In genomic region chr4:155068357-155068972, GRCm38 (mm10) we compare ENCODE assay signal across 9 mouse cellular contexts. TPM values are rescaled to one million over a fixed set of nuclear protein-coding genes. Genes with fewer than 3 reads are reported as not detected.
DNase-seq lines count a peak whose midpoint lies in the region; ATAC-seq and TF ChIP-seq lines count a peak whose summit lies in the region.
"Had no signal": no experiment of that assay in that cellular context is flagged by ENCODE, and none has a peak within 500 bp of the region (broad histone marks: within the 10 kb centered on the region; RNA-seq: fewer than 3 reads in every experiment).

No protein-coding gene starts in this region.

- peak overlapping the region; percentile 78 for H3K4me2 ChIP-seq in heart, embryonic 12.5 days
- H3K4me2 ChIP-seq in midbrain, postnatal 0 days (ENCODE audit: low read depth, low read length, poor library complexity, severe bottlenecking): no peak overlapping the region
- H3K4me2 ChIP-seq in hindbrain, embryonic 16.5 days (ENCODE audit: low read length): no peak overlapping the region
- H3K4me2 ChIP-seq in myocyte (ENCODE audit: low read depth): no peak overlapping the region

- peaks cover 5% of the 10 kb centered on the region for H3K79me2 ChIP-seq in myocyte (ENCODE audit: control insufficient read depth, insufficient read depth)

- H3K36me3 ChIP-seq in heart, embryonic 12.5 days: peaks cover 52% of the 10 kb centered on the region
- peaks cover 54% of the 10 kb centered on the region for H3K36me3 ChIP-seq in midbrain, embryonic 10.5 days
- peaks cover 41% of the 10 kb centered on the region for H3K36me3 ChIP-seq in midbrain, postnatal 0 days (ENCODE audit: insufficient read depth, low read length)
- peaks cover 31% of the 10 kb centered on the region for H3K36me3 ChIP-seq in hindbrain, embryonic 16.5 days (ENCODE audit: control insufficient read depth, insufficient read depth, low read length)
- peaks cover 13% of the 10 kb centered on the region for H3K36me3 ChIP-seq in myocyte (ENCODE audit: control insufficient read depth, insufficient read depth)
- H3K36me3 ChIP-seq in kidney, adult 2 months (ENCODE audit: control insufficient read depth, insufficient read depth, low read length): no peaks in the 10 kb centered on the region; the same call in 1 of the 2 replicates

- DNase-seq in heart, postnatal 36 days: no peak
- DNase-seq in midbrain, embryonic 10.5 days (ENCODE audit: low spot score): no peak
- DNase-seq in midbrain, postnatal 0 days (ENCODE audit: low spot score): no peak
- DNase-seq in left cerebral cortex, postnatal 4 days: no peak
- DNase-seq in kidney, adult 2 months: no peak

- H3K27ac ChIP-seq in heart, embryonic 12.5 days (ENCODE audit: poor library complexity, severe bottlenecking): no peak overlapping the region
- H3K27ac ChIP-seq in midbrain, embryonic 10.5 days (replicated peaks): no peak overlapping the region
- H3K27ac ChIP-seq in midbrain, postnatal 0 days (ENCODE audit: low read depth, low read length): no peak overlapping the region
- no peak overlapping the region for H3K27ac ChIP-seq in hindbrain, embryonic 16.5 days (ENCODE audit: low read depth, low read length)
- no peak overlapping the region for H3K27ac ChIP-seq in kidney, adult 2 months (ENCODE audit: insufficient read depth, low read depth, low read length)

- no peak for ATAC-seq in heart, embryonic 12.5 days (ENCODE audit: insufficient number of reproducible peaks, low FRiP score)
- ATAC-seq in midbrain, postnatal 0 days (ENCODE audit: low FRiP score): no peak
- no peak for ATAC-seq in hindbrain, embryonic 16.5 days
- ATAC-seq: midbrain, embryonic 16.5 days had no signal

- H3K4me1 ChIP-seq in heart, embryonic 12.5 days (replicated peaks): peaks cover 16% of the 10 kb centered on the region
- H3K4me1 ChIP-seq in midbrain, embryonic 10.5 days: peaks cover 33% of the 10 kb centered on the region
- peaks cover 9% of the 10 kb centered on the region for H3K4me1 ChIP-seq in midbrain, postnatal 0 days (ENCODE audit: insufficient read depth, low read length)
- H3K4me1 ChIP-seq in hindbrain, embryonic 16.5 days (ENCODE audit: control insufficient read depth, insufficient read depth, low read depth, low read length): peaks cover 14% of the 10 kb centered on the region
- H3K4me1 ChIP-seq in kidney, adult 2 months (ENCODE audit: control insufficient read depth, insufficient read depth, low read length): peaks cover 32% of the 10 kb centered on the region

- no peak overlapping the region for H3K4me3 ChIP-seq in heart, embryonic 12.5 days
- H3K4me3 ChIP-seq in midbrain, embryonic 10.5 days: peak overlapping the region; percentile 82
- no peak overlapping the region for H3K4me3 ChIP-seq in midbrain, postnatal 0 days (ENCODE audit: low read depth, low read length)
- H3K4me3 ChIP-seq in hindbrain, embryonic 16.5 days (ENCODE audit: low read length): no peak overlapping the region
- no peak overlapping the region for H3K4me3 ChIP-seq in myocyte
- H3K4me3 ChIP-seq in kidney, adult 2 months (ENCODE audit: insufficient read depth, low read depth, low read length): no peak overlapping the region

- TF ChIP-seq CTCF in midbrain, postnatal 0 days (IDR thresholded peaks at IDR 0.05): no peak
- no peak for TF ChIP-seq CTCF in kidney, adult 2 months (conservative IDR thresholded peaks at IDR 0.05; ENCODE audit: insufficient read depth, insufficient read length, low read depth, low read length)

- no peaks in the 10 kb centered on the region for H3K9me3 ChIP-seq in heart, embryonic 12.5 days (replicated peaks)
- H3K9me3 ChIP-seq in midbrain, embryonic 10.5 days (replicated peaks): no peaks in the 10 kb centered on the region
- H3K9me3 ChIP-seq in midbrain, postnatal 0 days (ENCODE audit: low read length): no peaks in the 10 kb centered on the region
- H3K9me3 ChIP-seq in hindbrain, embryonic 16.5 days (ENCODE audit: control insufficient read depth, low read length): no peaks in the 10 kb centered on the region

- H3K27me3 ChIP-seq in heart, embryonic 12.5 days (replicated peaks): no peaks in the 10 kb centered on the region
- H3K27me3 ChIP-seq in midbrain, embryonic 10.5 days (ENCODE audit: low read depth, poor library complexity, severe bottlenecking): no peaks in the 10 kb centered on the region
- H3K27me3 ChIP-seq in midbrain, postnatal 0 days (ENCODE audit: insufficient read depth, low read length): no peaks in the 10 kb centered on the region
- H3K27me3 ChIP-seq in hindbrain, embryonic 16.5 days (replicated peaks; ENCODE audit: control insufficient read depth, insufficient read depth, low read length): no peaks in the 10 kb centered on the region
- peaks cover 10% of the 10 kb centered on the region for H3K27me3 ChIP-seq in myocyte (ENCODE audit: control insufficient read depth, insufficient read depth, insufficient read length)
- H3K27me3 ChIP-seq in kidney, adult 2 months (replicated peaks; ENCODE audit: control insufficient read depth, insufficient read depth, low read length): no peaks in the 10 kb centered on the region

- peak overlapping the region; percentile 84; the same call in 1 of the 2 replicates for H3K9ac ChIP-seq in heart, embryonic 12.5 days
- no peak overlapping the region for H3K9ac ChIP-seq in midbrain, postnatal 0 days (replicated peaks; ENCODE audit: low read length, poor library complexity, severe bottlenecking)
- peak overlapping the region; percentile 24; the same call in 1 of the 2 replicates for H3K9ac ChIP-seq in hindbrain, embryonic 16.5 days (ENCODE audit: low read depth, low read length)

- 91% methylated on average over 20 of the region's 20 CpGs for WGBS in heart, embryonic 12.5 days
- WGBS in midbrain, embryonic 10.5 days: 95% methylated on average over 20 of the region's 20 CpGs
- whole genome bisulfite sequencing in midbrain, postnatal 0 days: 91% methylated on average over 20 of the region's 20 CpGs
- 95% methylated on average over 20 of the region's 20 CpGs for WGBS in hindbrain, embryonic 16.5 days
- 91% methylated on average over 20 of the region's 20 CpGs for WGBS in kidney, adult 2 months

- TF ChIP-seq POLR2A in myocyte (IDR thresholded peaks at IDR 0.05; ENCODE audit: insufficient read length, low read depth): peak; percentile 10
- TF ChIP-seq POLR2A in kidney, adult 2 months (IDR thresholded peaks at IDR 0.05; ENCODE audit: low read depth, low read length): no peak

- H3ac ChIP-seq in myocyte (ENCODE audit: control insufficient read depth, insufficient read length): no peak overlapping the region

- intact Hi-C loops in heart, postnatal 36 days (cut with DNase I): loop anchor here (5.0 kb wide), 1 partner anchor 106 kb away; the partner anchor contains the start of genes Hes5 and Pank4
- intact Hi-C loops in left cerebral cortex, postnatal 4 days (cut with DNase I): loop anchor here (5.0 kb wide), 1 partner anchor 86 kb away; no protein-coding TSS in a partner anchor

TF ChIP-seq in myocyte, 11 proteins besides CTCF, POLR2A, EP300 and RAD21 (continues in another document):
- peak; percentile 83 for TF ChIP-seq POLR2AphosphoS2 (IDR thresholded peaks at IDR 0.05; ENCODE audit: insufficient read length, low read depth)
- TF ChIP-seq USF1 (IDR thresholded peaks at IDR 0.05; ENCODE audit: low read depth): no peak
- no peak for TF ChIP-seq REST (IDR thresholded peaks at IDR 0.05; ENCODE audit: insufficient read depth, insufficient read length)

RNA-seq across cellular contexts. Expression of gene Pex10, which starts 1.6 kb away (rescaled TPM):
- polyA plus RNA-seq in heart, embryonic 12.5 days (2016; fragmentation: Nextera tagmentation; extraction: Ambion mirVana): 15.3 and 15.9 TPM in 2 replicates
- total RNA-seq in heart, postnatal 36 days (2021): 10 to 100 TPM; 19.4 to 23.1 TPM
- 21.0 and 21.1 TPM in 2 replicates for polyA plus RNA-seq in midbrain, embryonic 10.5 days (2016; fragmentation: Nextera tagmentation; extraction: Ambion mirVana)
- 12.2 and 14.0 TPM in 2 replicates for total RNA-seq in midbrain, postnatal 0 days (2014; rRNA removed)
- polyA plus RNA-seq in midbrain, postnatal 0 days (2015; fragmentation: Nextera tagmentation; extraction: Ambion mirVana): 15.2 and 15.7 TPM in 2 replicates
- polyA plus RNA-seq in hindbrain, embryonic 16.5 days (2015; fragmentation: Nextera tagmentation; extraction: Ambion mirVana): 20.6 and 21.1 TPM in 2 replicates
- 12.4 TPM for polyA plus RNA-seq in myocyte (2012; fragmentation: generic; extraction: Trizol)
- 10 to 100 TPM; 12.0 to 13.5 TPM for total RNA-seq in left cerebral cortex, postnatal 4 days (2021)
- polyA plus RNA-seq in kidney, adult 2 months (2012; rRNA removed): 23.9 and 25.6 TPM in 2 replicates

RNA-seq across cellular contexts. Expression of gene Plch2, which starts 11.9 kb away (rescaled TPM):
- polyA plus RNA-seq in heart, embryonic 12.5 days (2016; fragmentation: Nextera tagmentation; extraction: Ambion mirVana): 0.09 and 0.38 TPM in 2 replicates
- total RNA-seq in heart, postnatal 36 days (2021): not detected
- 0.57 and 0.72 TPM in 2 replicates for polyA plus RNA-seq in midbrain, embryonic 10.5 days (2016; fragmentation: Nextera tagmentation; extraction: Ambion mirVana)
- total RNA-seq in midbrain, postnatal 0 days (2014; rRNA removed): 49.8 and 51.1 TPM in 2 replicates
- 21.1 and 21.7 TPM in 2 replicates for polyA plus RNA-seq in midbrain, postnatal 0 days (2015; fragmentation: Nextera tagmentation; extraction: Ambion mirVana)
- 17.0 and 19.5 TPM in 2 replicates for polyA plus RNA-seq in hindbrain, embryonic 16.5 days (2015; fragmentation: Nextera tagmentation; extraction: Ambion mirVana)
- polyA plus RNA-seq in myocyte (2012; fragmentation: generic; extraction: Trizol): 0.06 TPM
- total RNA-seq in left cerebral cortex, postnatal 4 days (2021): 10 to 100 TPM; 50.9 to 56.1 TPM
- polyA plus RNA-seq in kidney, adult 2 months (2012; rRNA removed): 0.52 and 2.3 TPM in 2 replicates

RNA-seq across cellular contexts. Expression of gene Rer1, which starts 17.7 kb away (rescaled TPM):
- 136 and 144 TPM in 2 replicates for polyA plus RNA-seq in heart, embryonic 12.5 days (2016; fragmentation: Nextera tagmentation; extraction: Ambion mirVana)
- 10 to 100 TPM; 67.0 to 72.9 TPM for total RNA-seq in heart, postnatal 36 days (2021)
- 137 and 147 TPM in 2 replicates for polyA plus RNA-seq in midbrain, embryonic 10.5 days (2016; fragmentation: Nextera tagmentation; extraction: Ambion mirVana)
- total RNA-seq in midbrain, postnatal 0 days (2014; rRNA removed): 91.4 and 104 TPM in 2 replicates
- 132 and 133 TPM in 2 replicates for polyA plus RNA-seq in midbrain, postnatal 0 days (2015; fragmentation: Nextera tagmentation; extraction: Ambion mirVana)
- 125 and 131 TPM in 2 replicates for polyA plus RNA-seq in hindbrain, embryonic 16.5 days (2015; fragmentation: Nextera tagmentation; extraction: Ambion mirVana)
- polyA plus RNA-seq in myocyte (2012; fragmentation: generic; extraction: Trizol): 117 TPM
- 10 to 100 TPM; 65.1 to 67.9 TPM for total RNA-seq in left cerebral cortex, postnatal 4 days (2021)
- polyA plus RNA-seq in kidney, adult 2 months (2012; rRNA removed): 133 TPM in 2 replicates

RNA-seq across cellular contexts. Expression of gene Morn1, which starts 17.9 kb away (rescaled TPM):
- polyA plus RNA-seq in heart, embryonic 12.5 days (2016; fragmentation: Nextera tagmentation; extraction: Ambion mirVana): 3.1 and 3.9 TPM in 2 replicates
- 1 to 10 TPM in 1 of 2 experiments, under 1 TPM in 1; 0.89 to 1.7 TPM for total RNA-seq in heart, postnatal 36 days (2021)
- polyA plus RNA-seq in midbrain, embryonic 10.5 days (2016; fragmentation: Nextera tagmentation; extraction: Ambion mirVana): 5.1 and 6.2 TPM in 2 replicates
- total RNA-seq in midbrain, postnatal 0 days (2014; rRNA removed): 3.3 and 8.5 TPM in 2 replicates
- polyA plus RNA-seq in midbrain, postnatal 0 days (2015; fragmentation: Nextera tagmentation; extraction: Ambion mirVana): 8.6 and 8.9 TPM in 2 replicates
- 7.5 and 9.5 TPM in 2 replicates for polyA plus RNA-seq in hindbrain, embryonic 16.5 days (2015; fragmentation: Nextera tagmentation; extraction: Ambion mirVana)
- polyA plus RNA-seq in myocyte (2012; fragmentation: generic; extraction: Trizol): 2.6 TPM
- total RNA-seq in left cerebral cortex, postnatal 4 days (2021): 10 to 100 TPM; 11.0 to 12.9 TPM
- 10.4 and 12.4 TPM in 2 replicates for polyA plus RNA-seq in kidney, adult 2 months (2012; rRNA removed)
